Mouse (Mus musculus): ENCODE data around the gene Nos1ap. TPM values are rescaled to one million over a fixed set of nuclear protein-coding genes. Genes with fewer than 3 reads are reported as not detected.

Nos1ap gene
- polyA plus RNA-seq, 1 experiment: 1.1 TPM

GRCm38 (mm10) chr1:170303103-170303502 is 286.6 kb downstream of the Nos1ap start:
- Histone ChIP-seq H3K9me3 (ENCODE audit: control insufficient read depth, low read length) (no peaks in the 10 kb centered on the region), H3K27me3 (ENCODE audit: control insufficient read depth) (no peaks in the 10 kb centered on the region), H3K4me1 (ENCODE audit: control insufficient read depth) (no peaks in the 10 kb centered on the region), H3K36me3 (ENCODE audit: control insufficient read depth) (no peaks in the 10 kb centered on the region; the same call in 1 of the 2 replicates), H3K4me3 (replicated peaks) (no peak overlapping the region)
- TF ChIP-seq TAL1 (IDR thresholded peaks at IDR 0.05; ENCODE audit: low read length) (no peak), GATA1 (IDR thresholded peaks at IDR 0.05; ENCODE audit: low read length) (no peak)

- no peaks in the 10 kb centered on the region for H3K9me3 ChIP-seq (ENCODE audit: control insufficient read depth, low read length)
- H3K4me1 ChIP-seq (ENCODE audit: control insufficient read depth): no peaks in the 10 kb centered on the region
- TF ChIP-seq TAL1 (IDR thresholded peaks at IDR 0.05; ENCODE audit: low read length) (no peak), GATA1 (IDR thresholded peaks at IDR 0.05; ENCODE audit: low read length) (no peak)
- no peaks in the 10 kb centered on the region; the same call in 1 of the 2 replicates for H3K36me3 ChIP-seq (ENCODE audit: control insufficient read depth)
- no peak overlapping the region for H3K4me3 ChIP-seq (replicated peaks)
- H3K27me3 ChIP-seq (ENCODE audit: control insufficient read depth): no peaks in the 10 kb centered on the region
These were observed 287.2 kb downstream of the Nos1ap start for GRCm38 (mm10) chr1:170302456-170302855.

GRCm38 (mm10) chr1:170301686-170302085 is 288.0 kb downstream of the Nos1ap start:
- no peaks in the 10 kb centered on the region for H3K4me1 ChIP-seq (ENCODE audit: control insufficient read depth)
- no peaks in the 10 kb centered on the region; the same call in 1 of the 2 replicates for H3K36me3 ChIP-seq (ENCODE audit: control insufficient read depth)
- H3K27me3 ChIP-seq (ENCODE audit: control insufficient read depth): no peaks in the 10 kb centered on the region
- TF ChIP-seq TAL1 (IDR thresholded peaks at IDR 0.05; ENCODE audit: low read length): no peak
- TF ChIP-seq GATA1 (IDR thresholded peaks at IDR 0.05; ENCODE audit: low read length): no peak
- no peak overlapping the region for H3K4me3 ChIP-seq (replicated peaks)
- H3K9me3 ChIP-seq (ENCODE audit: control insufficient read depth, low read length): no peaks in the 10 kb centered on the region

GRCm38 (mm10) chr1:170299496-170299895 is 290.2 kb downstream of the Nos1ap start:
- TF ChIP-seq GATA1 (IDR thresholded peaks at IDR 0.05; ENCODE audit: low read length) (no peak), TAL1 (IDR thresholded peaks at IDR 0.05; ENCODE audit: low read length) (no peak)
- Histone ChIP-seq H3K4me3 (replicated peaks) (no peak overlapping the region), H3K36me3 (ENCODE audit: control insufficient read depth) (no peaks in the 10 kb centered on the region; the same call in 1 of the 2 replicates), H3K27me3 (ENCODE audit: control insufficient read depth) (no peaks in the 10 kb centered on the region), H3K4me1 (ENCODE audit: control insufficient read depth) (no peaks in the 10 kb centered on the region), H3K9me3 (ENCODE audit: control insufficient read depth, low read length) (no peaks in the 10 kb centered on the region)

GRCm38 (mm10) chr1:170294786-170295570 is 294.7 kb downstream of the Nos1ap start:
- Histone ChIP-seq H3K4me1 (ENCODE audit: control insufficient read depth) (no peaks in the 10 kb centered on the region), H3K27me3 (ENCODE audit: control insufficient read depth) (no peaks in the 10 kb centered on the region), H3K4me3 (replicated peaks) (no peak overlapping the region), H3K36me3 (ENCODE audit: control insufficient read depth) (no peaks in the 10 kb centered on the region), H3K9me3 (ENCODE audit: control insufficient read depth, low read length) (no peaks in the 10 kb centered on the region)
- TF ChIP-seq TAL1 (IDR thresholded peaks at IDR 0.05; ENCODE audit: low read length) (no peak), GATA1 (IDR thresholded peaks at IDR 0.05; ENCODE audit: low read length) (no peak)

GRCm38 (mm10) chr1:170293257-170293656 is 296.4 kb downstream of the Nos1ap start:
- Histone ChIP-seq H3K27me3 (ENCODE audit: control insufficient read depth) (no peaks in the 10 kb centered on the region), H3K4me1 (ENCODE audit: control insufficient read depth) (no peaks in the 10 kb centered on the region), H3K36me3 (ENCODE audit: control insufficient read depth) (no peaks in the 10 kb centered on the region), H3K9me3 (ENCODE audit: control insufficient read depth, low read length) (no peaks in the 10 kb centered on the region), H3K4me3 (replicated peaks) (no peak overlapping the region)
- TF ChIP-seq TAL1 (IDR thresholded peaks at IDR 0.05; ENCODE audit: low read length) (no peak), GATA1 (IDR thresholded peaks at IDR 0.05; ENCODE audit: low read length) (no peak)

- Histone ChIP-seq H3K4me1 (ENCODE audit: control insufficient read depth) (no peaks in the 10 kb centered on the region), H3K9me3 (ENCODE audit: control insufficient read depth, low read length) (no peaks in the 10 kb centered on the region), H3K4me3 (replicated peaks) (no peak overlapping the region), H3K27me3 (ENCODE audit: control insufficient read depth) (no peaks in the 10 kb centered on the region), H3K36me3 (ENCODE audit: control insufficient read depth) (no peaks in the 10 kb centered on the region)
- TF ChIP-seq TAL1 (IDR thresholded peaks at IDR 0.05; ENCODE audit: low read length) (no peak), GATA1 (IDR thresholded peaks at IDR 0.05; ENCODE audit: low read length) (no peak)
These were observed 297.3 kb downstream of the Nos1ap start for GRCm38 (mm10) chr1:170292239-170292951.

- Histone ChIP-seq H3K4me1 (ENCODE audit: control insufficient read depth) (no peaks in the 10 kb centered on the region), H3K27me3 (ENCODE audit: control insufficient read depth) (no peaks in the 10 kb centered on the region), H3K4me3 (replicated peaks) (no peak overlapping the region), H3K9me3 (ENCODE audit: control insufficient read depth, low read length) (no peaks in the 10 kb centered on the region), H3K36me3 (ENCODE audit: control insufficient read depth) (no peaks in the 10 kb centered on the region)
- no peak for TF ChIP-seq TAL1 (IDR thresholded peaks at IDR 0.05; ENCODE audit: low read length)
- TF ChIP-seq GATA1 (IDR thresholded peaks at IDR 0.05; ENCODE audit: low read length): no peak
These were observed 307.1 kb downstream of the Nos1ap start for GRCm38 (mm10) chr1:170282415-170283129.

GRCm38 (mm10) chr1:170277016-170277415 is 312.6 kb downstream of the Nos1ap start, which contains the start of gene Sh2d1b1:
Sh2d1b1 (plus strand) TSS chr1:170277320.
- H3K9me3 ChIP-seq (ENCODE audit: control insufficient read depth, low read length): no peaks in the 10 kb centered on the region
- no peak for TF ChIP-seq TAL1 (IDR thresholded peaks at IDR 0.05; ENCODE audit: low read length)
- TF ChIP-seq GATA1 (IDR thresholded peaks at IDR 0.05; ENCODE audit: low read length): no peak
- H3K27me3 ChIP-seq (ENCODE audit: control insufficient read depth): no peaks in the 10 kb centered on the region
- H3K4me3 ChIP-seq (replicated peaks): no peak within 1 kb of the TSS
- H3K4me1 ChIP-seq (ENCODE audit: control insufficient read depth): no peaks in the 10 kb centered on the region
- no peaks in the 10 kb centered on the region for H3K36me3 ChIP-seq (ENCODE audit: control insufficient read depth)
